Mouse (Mus musculus): ENCODE measurements around the gene Prr5. TPM values are rescaled to one million over a fixed set of nuclear protein-coding genes. Genes with fewer than 3 reads are reported as not detected.

The Prr5 gene
- 1 to 10 TPM in 1 of 3 experiments, not detected in 2; 1.5 TPM for polyA plus RNA-seq (2017; shearing (Covaris generic))

DNA sequence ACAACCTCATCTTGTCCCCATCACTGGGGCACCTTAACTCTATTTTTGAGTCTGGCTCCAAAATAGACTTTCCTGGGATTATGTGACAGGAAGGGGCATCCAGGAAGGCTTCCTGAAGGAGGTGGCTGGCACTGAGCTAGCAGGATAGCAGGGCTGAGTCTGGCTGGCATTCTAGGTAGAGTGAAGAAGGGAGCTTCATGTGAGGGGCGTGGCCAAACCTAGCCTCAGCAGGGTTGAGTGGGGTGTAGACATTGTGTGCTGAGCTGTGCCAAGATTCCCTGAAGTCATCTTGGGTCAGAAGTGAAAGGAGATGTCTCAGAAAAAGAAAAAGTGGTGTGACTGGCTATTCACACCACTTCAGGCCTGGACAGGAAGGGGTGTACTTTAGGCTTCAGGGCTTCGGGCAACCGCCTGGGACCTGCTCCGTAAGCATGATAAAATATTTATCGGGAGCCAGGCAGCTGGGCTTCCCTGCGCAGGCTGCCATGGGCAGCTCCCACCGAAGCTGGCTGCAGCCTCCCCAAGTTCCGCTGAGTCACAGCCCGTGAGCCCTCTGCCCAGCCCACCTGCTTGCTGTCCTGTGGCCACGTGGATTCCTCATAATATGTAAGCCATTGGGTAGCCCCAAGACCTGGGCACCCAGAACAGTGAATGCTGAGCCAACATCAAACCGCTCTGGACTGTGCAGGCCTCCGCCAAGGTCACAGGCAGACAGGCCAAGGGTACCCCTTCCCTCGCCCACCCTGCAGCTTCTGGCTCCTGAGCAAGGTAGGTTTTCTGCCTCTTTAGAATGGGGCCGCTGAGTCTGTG is at the start of gene Prr5:
Gene Prr5, plus strand, starts transcription at position 683 of the 810 bp plus-strand sequence.
- ATAC-seq: no peak

DNA sequence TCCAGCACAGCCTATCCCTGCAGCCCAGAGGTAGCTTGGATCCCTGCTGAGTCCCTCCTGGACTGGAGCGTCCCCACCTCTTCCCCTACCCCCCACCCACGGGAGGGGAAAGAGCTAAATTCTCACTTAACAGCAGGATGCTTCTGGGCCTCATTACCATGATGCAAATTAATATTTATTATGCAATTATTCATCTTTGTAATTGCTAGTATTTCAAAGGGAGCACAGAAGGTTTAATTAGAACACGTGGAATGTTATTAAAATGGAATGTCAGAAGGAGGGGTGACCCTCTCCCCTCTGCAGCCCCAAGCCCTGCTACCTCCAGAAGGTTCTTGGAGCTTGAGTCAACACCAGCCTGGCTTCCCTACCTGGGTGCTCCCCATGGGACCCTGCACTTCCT is 49.4 kb upstream of the Prr5 start:
- ATAC-seq: no peak

DNA sequence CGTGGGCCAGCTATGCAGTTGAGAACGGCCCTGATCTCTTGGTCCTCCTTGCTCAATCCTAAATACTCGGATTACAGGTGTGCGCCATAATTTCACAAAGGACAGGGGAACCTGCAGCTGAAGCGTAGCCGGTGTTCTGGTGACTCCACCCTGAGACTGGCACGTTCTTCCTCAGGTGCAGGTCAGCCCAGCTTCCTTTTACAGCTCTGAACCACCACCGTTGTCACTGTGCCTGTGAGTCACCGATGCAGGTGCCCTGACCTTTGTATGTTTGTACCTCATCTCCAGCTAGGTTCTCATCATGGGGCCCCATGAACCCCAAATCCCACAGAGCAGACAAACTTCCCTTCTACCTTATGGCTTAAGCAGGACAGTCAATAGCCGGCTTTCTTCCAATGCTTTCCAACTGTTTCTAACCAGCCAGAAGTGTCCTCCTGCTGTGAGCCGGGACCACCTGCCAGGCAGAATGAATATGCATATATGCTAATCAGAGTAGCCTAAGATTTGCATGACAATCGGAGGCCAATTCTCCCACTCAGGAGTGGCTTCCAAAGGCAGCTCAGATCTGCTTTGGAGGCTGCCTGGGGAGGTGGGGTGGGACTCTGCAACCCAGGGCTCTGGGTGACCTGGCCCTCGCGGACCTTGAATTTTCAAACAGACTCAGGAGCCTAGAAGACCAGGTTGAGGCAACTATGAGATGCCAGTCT is 47.5 kb upstream of the Prr5 start:
- no peak for ATAC-seq

DNA sequence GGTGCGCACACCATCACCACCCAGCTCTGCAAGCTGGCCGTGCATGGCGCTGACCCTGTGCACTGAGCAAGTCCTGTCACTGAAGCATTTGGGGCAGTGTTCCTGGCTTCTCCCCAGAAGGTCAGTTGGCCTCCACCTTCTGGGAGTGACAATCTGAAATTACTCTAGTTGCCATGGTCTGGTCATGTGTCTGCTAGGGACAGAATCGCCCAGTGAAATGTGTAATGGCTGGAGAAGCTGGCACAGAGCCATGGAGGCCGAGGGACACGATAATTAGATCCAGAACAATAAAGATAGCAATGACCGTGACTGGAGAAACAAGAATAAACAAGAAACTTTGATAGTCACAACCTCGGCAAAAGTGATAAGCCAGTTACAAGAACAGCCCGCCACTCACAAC is 44.5 kb upstream of the Prr5 start:
- no peak for ATAC-seq

DNA sequence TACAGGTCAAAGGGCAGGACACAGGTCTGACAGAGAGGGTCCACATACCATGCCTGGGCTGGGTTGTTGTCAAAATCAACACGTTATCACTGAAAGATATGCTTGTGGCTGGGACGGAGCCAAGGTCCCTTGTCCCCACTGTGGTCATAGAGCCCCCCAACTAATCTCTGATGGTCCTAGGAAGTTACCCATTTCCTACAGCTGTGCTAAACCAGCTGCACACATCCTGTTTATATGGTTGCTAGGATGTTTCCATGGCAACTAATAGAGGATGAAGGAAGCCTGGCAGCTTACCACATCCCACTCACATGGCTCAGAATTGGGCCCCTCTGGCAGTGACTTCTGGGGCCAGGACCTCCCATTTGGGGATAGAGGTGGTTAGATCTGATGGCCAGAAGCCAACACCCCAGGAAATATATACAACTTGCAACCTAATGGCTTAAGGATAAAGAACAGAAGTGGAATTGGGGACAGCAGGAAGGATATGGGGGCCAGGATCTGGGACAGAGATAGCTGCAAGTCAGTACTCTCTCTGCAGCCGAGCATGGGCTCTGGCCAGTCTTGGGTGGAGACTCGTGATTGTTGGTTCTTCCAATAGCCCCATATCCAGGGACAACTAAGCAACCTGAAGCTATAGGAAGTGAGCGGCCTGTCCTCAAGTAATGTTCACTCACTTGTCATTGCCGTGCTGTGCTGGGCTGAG is 43.6 kb upstream of the Prr5 start:
- ATAC-seq: no peak

DNA sequence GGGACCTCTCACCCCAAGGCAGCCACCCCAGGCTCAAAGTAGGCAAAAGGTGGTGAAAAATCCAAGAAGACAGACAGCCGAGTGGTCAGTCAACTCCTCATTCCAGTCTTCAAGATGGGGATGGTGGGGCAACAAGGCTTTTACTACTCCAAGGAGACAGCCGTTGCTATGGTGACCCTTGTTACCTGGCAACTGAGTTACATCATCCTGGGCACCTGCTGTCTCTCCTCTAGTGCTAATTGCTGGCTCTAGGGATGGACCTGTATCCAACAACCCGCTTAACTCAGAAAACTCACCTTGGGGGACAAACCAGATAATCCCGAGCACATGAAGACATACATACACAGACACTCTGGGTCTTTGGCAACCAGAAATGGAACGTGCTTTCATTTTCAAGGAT is 42.1 kb upstream of the Prr5 start:
- no peak for ATAC-seq

DNA sequence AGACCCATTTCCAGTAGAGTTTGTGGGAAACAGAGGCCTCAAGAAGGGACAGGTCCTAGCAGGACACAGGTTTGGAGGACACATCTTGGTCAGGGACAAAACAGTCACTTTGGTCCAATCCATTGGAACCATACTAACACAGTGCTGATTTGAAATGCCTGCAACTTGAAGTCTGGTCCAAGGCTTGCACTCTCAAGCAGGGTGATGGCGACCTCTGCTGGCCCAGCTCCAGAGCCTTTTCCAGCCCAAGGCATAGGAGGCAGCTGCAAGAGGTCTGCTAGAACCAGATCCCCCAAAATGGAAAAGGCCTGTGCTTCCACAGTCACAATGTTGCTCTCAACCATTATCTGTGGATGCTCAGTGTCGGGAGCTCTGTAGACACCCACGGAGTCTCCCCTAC is 39.7 kb upstream of the Prr5 start:
- ATAC-seq: no peak

DNA sequence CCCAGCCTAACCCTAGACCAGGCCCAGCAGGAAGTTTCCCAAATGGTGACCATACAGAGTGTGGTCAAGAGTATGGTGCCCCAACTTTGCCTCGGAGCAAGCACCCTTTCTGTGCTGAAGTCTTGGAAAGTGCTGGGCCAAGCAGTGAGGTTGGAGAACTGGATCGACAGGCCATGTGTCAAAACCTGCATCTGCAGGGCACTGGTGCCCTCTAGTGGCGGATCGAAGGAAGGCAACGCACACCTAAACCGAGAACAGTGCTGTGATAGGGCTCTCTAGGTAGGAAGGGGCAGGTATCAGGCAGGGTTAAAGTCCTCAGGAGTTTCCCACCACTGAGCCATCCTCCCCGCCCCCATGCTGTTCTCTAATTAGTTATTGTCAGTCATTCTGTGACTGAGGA is 37.9 kb upstream of the Prr5 start:
- ATAC-seq: peak; percentile 38

DNA sequence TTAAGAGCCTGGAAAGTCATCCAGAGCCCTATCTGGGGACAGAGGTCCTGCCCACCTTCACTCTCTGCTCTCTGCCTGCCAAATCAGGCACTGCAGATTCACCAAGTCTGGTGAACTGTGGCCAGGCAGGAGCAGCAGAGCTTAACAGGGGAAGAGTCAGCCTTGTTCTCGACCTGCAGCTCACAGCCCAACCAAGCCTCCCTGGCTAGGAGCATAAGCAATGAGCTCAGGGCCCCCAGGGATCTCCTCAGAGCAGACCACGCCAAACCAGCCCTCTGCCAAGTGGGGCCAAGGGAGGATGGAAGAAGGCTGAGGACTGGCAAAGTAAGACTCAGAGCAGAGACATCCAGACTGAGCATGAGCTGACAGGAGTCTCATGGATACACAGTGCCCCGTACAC is 35.1 kb upstream of the Prr5 start:
- no peak for ATAC-seq

DNA sequence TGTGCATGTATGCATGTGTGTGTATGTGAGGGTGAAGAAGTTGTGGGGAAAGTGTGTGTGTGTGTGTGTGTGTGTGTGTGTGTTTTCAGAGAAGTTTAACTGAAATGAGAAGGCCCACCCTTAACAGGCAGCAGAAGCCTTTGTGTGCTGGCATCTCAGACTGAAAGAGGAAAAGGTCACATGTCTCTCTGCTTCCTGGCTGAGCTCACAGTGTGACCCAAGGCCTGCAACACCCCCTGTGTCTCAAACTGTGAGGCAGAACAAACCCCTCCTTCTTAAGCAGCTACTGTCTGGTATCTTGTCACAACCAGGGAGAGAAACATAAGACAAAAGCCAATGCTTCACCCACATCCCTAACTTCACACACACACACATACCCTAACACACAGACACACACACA is 31.0 kb upstream of the Prr5 start:
- ATAC-seq: no peak

DNA sequence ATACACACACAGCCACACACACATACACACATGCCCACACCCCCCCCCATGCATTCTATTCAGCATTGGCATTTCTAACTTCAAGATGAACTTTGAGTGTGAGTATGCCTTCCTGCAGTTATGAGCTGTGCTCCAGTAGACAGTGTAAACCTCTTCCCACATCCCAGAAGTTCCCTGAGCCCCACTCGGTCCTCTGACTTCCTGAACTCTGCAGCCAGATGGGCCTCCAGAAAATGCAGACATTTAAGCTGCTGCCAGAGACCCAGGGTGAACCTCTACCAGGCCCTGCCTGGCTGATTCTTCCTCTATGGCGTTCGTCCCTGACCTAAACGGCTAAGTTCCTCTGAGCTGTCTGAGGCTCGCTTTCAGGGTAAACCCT is 30.4 kb upstream of the Prr5 start:
- no peak for ATAC-seq

DNA sequence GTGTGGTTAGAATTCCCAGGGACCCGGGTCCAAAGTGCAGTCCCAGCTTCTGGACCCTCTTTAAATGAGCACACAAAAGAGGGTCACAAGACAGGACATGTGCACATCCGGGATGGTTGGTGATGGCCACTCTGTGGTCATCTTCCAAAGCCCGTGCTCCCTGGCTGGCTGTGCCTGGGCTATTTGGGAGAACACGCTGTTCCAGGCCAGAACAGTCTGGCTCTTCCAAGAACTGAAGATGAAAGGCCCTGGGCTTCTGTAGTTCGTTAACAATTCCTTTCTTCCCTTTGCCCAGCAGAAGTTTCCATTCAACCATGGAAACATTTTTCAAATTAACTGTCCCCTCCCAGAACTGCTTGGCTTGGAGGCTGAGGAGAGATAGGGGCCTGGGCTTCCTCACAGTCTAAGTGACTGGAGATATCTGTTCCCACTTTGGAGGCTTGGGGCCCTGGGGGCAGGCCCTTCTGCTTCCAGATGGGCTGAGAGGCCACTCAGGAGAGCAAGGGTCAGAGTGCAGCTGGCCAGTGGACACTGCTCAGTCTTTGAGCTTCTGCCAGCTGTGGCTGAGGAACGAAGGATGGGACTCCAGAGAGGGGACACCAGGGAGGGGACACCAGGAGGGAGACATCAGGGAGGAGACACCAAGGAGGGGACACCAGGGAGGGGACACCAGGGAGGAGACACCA is 29.8 kb upstream of the Prr5 start:
- ATAC-seq: no peak

DNA sequence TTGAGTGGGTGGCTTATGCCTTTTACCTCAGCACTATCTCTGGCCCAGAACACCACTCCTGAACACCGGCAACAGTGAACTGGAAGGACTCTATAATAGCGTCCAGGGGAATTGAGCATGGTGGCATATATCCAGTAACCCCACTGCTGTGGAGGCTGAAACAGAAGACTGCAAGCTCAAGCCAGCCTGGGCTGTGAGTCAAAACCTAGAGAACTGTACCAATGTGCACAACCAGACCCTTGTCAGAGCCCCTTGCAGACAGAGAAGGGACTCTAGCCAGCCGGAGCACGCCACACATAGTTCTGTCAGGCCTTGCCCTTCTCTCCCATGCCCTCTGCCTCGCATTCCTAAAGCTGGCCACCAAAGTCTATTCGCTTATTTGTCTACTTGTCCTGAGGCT is 28.7 kb upstream of the Prr5 start:
- ATAC-seq: no peak

DNA sequence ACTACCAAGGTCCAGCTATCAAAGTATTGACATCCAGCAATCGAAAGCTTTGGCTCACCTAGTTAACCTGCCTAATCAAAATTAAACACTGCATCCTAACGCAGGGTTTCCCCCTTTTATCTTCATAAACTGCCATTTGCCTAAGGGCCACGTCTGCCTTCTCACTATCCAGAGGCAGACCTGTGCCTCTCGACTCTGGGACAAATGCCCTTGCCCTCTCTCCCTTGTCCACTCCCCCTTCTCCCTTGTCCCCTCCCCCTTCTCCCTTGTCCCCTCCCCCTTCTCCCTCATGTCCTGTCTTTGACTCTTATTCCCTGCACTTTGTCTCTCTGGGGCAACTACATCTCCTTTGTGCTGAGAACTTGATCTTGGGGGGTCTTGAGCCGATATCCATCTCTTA is 28.3 kb upstream of the Prr5 start:
- no peak for ATAC-seq

DNA sequence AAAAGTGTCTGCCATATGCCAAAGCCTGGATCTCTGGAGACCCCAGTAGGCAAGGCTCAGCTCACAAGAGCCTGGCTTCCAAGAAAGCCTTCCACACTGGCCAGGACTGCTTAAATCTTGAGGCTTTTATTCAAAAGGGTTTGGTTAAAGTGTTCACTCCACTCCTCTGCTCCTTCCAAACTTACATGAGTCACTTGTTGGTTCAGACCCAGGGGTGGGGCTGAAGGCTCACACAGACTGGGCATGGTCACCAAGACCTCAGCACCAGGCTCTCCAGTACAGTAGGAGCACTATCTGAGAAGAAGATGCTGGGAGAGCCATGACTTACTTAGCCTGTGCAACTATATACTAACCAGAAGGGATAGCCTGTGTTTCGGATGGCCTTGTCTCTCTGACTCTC is 27.5 kb upstream of the Prr5 start:
- no peak for ATAC-seq

DNA sequence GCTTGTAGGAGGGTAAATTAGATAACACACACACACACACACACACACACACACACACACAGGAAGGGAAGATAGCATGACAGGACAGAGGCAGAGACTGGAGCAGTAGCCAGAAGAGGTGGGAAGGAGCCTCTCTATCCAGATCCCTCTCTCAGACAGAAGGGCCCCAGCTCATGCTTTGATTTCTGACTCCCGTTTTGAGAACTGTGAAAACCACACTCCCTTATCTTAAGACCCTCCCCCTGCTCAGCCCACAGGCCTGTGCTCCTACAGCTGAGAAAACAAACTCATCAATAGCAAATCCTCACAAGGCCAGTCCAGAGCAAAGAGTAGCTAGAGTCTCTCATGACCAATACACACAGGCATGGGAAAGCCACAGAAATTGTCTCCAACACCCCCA is 26.2 kb upstream of the Prr5 start:
- no peak for ATAC-seq

DNA sequence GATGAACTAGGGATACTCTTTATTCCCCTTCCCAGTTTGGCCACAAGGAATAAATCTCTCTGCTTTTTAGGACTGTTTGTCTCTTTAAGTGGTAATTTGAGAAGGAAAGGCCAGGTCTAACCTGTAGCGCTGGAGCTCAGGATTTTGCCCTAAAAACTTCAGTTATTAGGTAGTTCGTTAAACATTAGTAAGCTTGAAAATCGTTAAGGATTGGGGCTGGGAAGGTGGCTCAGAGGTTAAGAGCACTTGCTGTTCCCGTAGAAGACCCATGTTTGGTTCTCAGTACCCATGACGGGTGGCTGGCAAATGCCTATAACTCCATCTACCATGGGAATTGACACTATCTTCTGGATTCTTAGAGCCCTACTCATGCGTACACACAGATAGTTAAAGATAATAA is 17.9 kb upstream of the Prr5 start:
- no peak for ATAC-seq

DNA sequence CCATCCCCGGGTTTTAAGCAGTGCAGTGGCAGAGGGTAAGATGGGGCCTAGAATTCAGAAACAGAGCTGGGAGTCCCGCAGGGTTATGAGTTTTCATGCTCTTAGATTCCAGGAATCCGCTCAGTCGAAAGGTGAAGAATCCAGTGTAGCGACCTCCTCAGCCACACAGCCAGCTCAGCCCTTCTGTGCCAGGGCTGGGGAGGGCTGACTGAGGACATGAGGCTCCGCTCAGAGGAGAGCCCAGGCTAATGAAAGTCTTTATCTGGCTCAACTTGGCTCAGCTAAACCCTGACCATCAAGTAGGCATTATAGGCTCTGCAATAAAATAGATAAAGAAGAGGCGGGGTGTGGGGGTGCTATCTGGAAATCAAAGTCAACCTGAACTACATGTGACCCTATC is 16.3 kb upstream of the Prr5 start:
- no peak for ATAC-seq

DNA sequence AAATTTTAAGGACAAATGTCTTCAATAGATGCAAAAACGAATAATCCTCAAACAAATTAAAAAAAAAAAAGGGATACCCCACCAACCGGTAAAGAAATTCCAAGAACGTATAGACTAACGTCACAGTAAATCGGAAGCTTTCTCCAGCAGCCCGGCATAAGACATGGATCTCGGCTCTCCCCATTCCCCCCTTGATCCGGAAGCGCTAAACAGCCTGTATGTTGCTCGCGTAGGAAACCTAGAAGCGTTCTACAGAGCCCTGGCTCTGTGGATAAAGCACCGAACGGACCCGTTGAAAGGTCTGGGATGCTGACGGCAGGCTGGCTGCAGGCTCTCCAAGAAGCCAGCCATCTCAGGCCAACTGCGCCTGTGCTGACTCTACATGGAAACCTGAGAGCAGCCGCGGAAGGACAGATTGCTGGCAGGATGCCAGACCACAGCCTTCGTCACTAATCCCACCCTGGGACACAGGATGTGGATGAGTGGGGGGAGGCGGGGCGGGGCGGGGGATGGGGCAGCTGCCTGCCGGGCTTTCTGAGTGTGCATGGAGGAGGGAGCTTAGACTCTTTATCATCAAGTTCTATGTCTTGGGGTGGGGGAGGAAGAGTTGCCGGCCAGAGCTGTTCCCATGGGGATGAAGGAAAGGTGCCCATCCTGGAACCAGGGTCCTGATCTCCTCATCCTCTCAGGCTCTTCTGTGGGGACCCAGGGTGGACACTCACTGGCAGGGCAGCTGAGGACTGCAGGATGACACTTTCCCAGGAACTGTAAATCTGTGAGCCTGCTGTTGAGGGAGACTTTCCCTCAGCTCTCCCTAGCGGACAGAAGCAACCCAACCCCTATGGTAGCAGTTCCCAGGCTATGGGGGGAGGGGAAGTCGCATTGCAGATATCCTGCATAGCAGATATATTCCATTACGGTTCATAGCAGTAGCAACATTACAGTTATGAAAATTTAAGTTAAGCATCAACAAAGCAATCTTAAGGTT is 15.1 kb upstream of the Prr5 start:
- ATAC-seq: no peak

DNA sequence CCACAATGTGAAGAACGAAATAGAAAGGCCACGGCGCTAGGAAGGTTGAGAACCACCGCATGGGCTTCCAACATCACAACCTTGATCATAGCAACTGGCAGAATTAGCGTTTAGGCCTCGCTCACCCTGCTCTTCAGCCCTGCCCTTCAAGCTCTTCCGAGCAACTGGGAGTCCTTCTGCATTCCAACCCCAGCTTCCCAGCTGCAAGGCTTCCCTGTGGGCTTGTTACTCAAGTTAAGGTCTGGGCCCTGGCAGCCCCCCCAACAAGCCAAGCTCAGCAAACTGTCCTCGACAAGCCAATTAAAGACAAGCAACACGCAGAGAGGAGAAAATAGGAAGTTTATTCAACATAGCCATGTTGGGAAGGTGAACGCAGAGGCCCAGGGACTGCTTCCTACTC is 14.4 kb upstream of the Prr5 start:
- ATAC-seq: no peak

DNA sequence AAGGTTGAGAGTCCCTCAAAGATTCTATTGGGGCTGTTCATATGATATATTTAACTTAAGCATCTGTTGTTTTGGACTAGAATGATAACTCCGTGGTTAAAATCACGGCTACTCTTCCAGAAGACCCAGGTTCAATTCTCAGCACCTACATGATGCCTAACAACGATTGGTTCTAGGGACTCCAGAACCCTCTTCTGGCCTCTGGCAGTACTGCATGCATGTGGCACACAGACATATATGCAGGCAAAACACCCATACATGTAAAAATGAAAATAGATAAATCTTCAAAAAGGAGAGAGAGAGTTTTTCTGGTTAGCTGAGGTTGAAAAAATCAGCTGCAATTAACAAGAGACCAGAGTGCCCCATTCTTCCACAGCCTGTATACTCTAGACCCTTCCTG is 12.7 kb upstream of the Prr5 start:
- ATAC-seq: no peak

Data from inflammation-experienced regulatory T-cells, adult 6 months (primary cell).